Comparison of ENCODE assay signal across 15 mouse cellular contexts in genomic region chr2:137063829-137064228, GRCm38 (mm10).
"Had no signal": no experiment of that assay in that cellular context is flagged by ENCODE, and none has a peak within 500 bp of the region (broad histone marks: within the 10 kb centered on the region; RNA-seq: fewer than 3 reads in every experiment).

No protein-coding gene starts in this region.

- H3K27me3 ChIP-seq: limb, embryonic 15.5 days; liver, embryonic 12.5 days; neural tube, embryonic 15.5 days had no signal

- H3K9ac ChIP-seq: limb, embryonic 15.5 days; liver, embryonic 12.5 days; lung, embryonic 14.5 days; neural tube, embryonic 15.5 days had no signal

- ATAC-seq: intestine, embryonic 16.5 days; liver, embryonic 12.5 days had no signal

- H3K36me3 ChIP-seq: limb, embryonic 15.5 days; neural tube, embryonic 15.5 days had no signal

- H3K4me2 ChIP-seq: limb, embryonic 15.5 days; liver, embryonic 12.5 days; lung, embryonic 14.5 days; neural tube, embryonic 15.5 days had no signal

- H3K9me3 ChIP-seq: limb, embryonic 15.5 days; liver, embryonic 12.5 days; neural tube, embryonic 15.5 days had no signal

- H3K4me1 ChIP-seq: liver, embryonic 12.5 days; neural tube, embryonic 15.5 days had no signal

- H3K4me3 ChIP-seq: limb, embryonic 15.5 days; liver, embryonic 12.5 days; neural tube, embryonic 15.5 days had no signal

- H3K27ac ChIP-seq: kidney, postnatal 0 days; limb, embryonic 15.5 days; liver, embryonic 12.5 days; neural tube, embryonic 15.5 days had no signal

- DNase-seq: kidney, adult 2 months; kidney, postnatal 36 days; layer of hippocampus, adult 9-11 months; layer of hippocampus, postnatal 36 days; lung, embryonic 14.5 days; lung, postnatal 10 days; lung, postnatal 4 days; midbrain, embryonic 14.5 days; right cerebral cortex, postnatal 4 days; thymus, postnatal 36 days had no signal
